Mouse (Mus musculus) embryonic facial prominence, embryonic 11.5 days (tissue): Measurements from ENCODE around the gene Src. TPM values are rescaled to one million over a fixed set of nuclear protein-coding genes. Genes with fewer than 3 reads are reported as not detected.

Experiments
- ATAC-seq: fragments of 200-750 bp; cut with Nextera tagmentation; replicated peaks from 2 replicates; pipeline ENCODE4 v1.8.0; 2017; ENCODE audit warnings: low read depth; ENCODE audit not compliant: insufficient number of reproducible peaks, low FRiP score, low TSS enrichment
- DNase-seq: peaks from one replicate; pipeline ENCODE4 v3.0.0-alpha.2; 2015; ENCODE audit warnings: low spot score
- H3K27ac ChIP-seq: fragments of 300-500 bp; sonication (generic); replicated peaks from 2 replicates; pipeline ENCODE4 v1.5.1; 2014; ENCODE audit warnings: mild to moderate bottlenecking, low read depth, low read length, control low read depth
- H3K27me3 ChIP-seq: fragments of 300-500 bp; sonication (generic); 2 replicates; pipeline ENCODE4 v1.6.1; 2014; ENCODE audit warnings: mild to moderate bottlenecking, low read length, moderate library complexity, mixed read lengths; ENCODE audit not compliant: control insufficient read depth, insufficient read depth
- H3K36me3 ChIP-seq: fragments of 300-500 bp; sonication (generic); replicated peaks from 2 replicates; pipeline ENCODE4 v1.6.1; 2014; ENCODE audit warnings: low read depth, mild to moderate bottlenecking, low read length, moderate library complexity, mixed read lengths; ENCODE audit not compliant: control insufficient read depth, insufficient read depth
- H3K4me1 ChIP-seq: fragments of 300-500 bp; sonication (generic); 2 replicates; pipeline ENCODE4 v1.6.1; 2014; ENCODE audit warnings: low read length, mixed read lengths; ENCODE audit not compliant: control insufficient read depth, insufficient read depth
- H3K4me2 ChIP-seq: fragments of 300-500 bp; sonication (generic); 2 replicates; pipeline ENCODE4 v1.6.1; 2014; ENCODE audit warnings: low read depth, mild to moderate bottlenecking, control low read depth, low read length, moderate library complexity
- H3K4me3 ChIP-seq: fragments of 300-500 bp; sonication (generic); 2 replicates; pipeline ENCODE4 v1.5.1; 2014; ENCODE audit warnings: low read depth, low read length, control low read depth
- H3K9ac ChIP-seq: fragments of 300-500 bp; sonication (generic); replicated peaks from 2 replicates; pipeline ENCODE4 v1.6.1; 2014; ENCODE audit warnings: mild to moderate bottlenecking, control low read depth, low read length
- H3K9me3 ChIP-seq: fragments of 300-500 bp; sonication (generic); replicated peaks from 2 replicates; pipeline ENCODE4 v1.6.1; 2016; ENCODE audit warnings: mild to moderate bottlenecking, low read length, inconsistent platforms, mixed read lengths; ENCODE audit not compliant: control insufficient read depth
- WGBS: fragments of 180-500 bp; shearing (Covaris S2); extraction: QIAGEN DNeasy Blood & Tissue Kit; methylation state at CpG from one replicate; pipeline ENCODE4 v1.1.7; 2014; 5-methylcytosine and 5-hydroxymethylcytosine counted together
- polyA plus RNA-seq: library from polyadenylated mRNA; unstranded; fragments of >200 nt; fragmentation: Nextera tagmentation; extraction: Ambion mirVana; gene quantifications from 2 replicates; pipeline ENCODE4 v1.2.1, GENCODE M21; 2014

The Src gene
- polyA plus RNA-seq, 1 experiment from 2014 or later = 13.9 TPM

DNA sequence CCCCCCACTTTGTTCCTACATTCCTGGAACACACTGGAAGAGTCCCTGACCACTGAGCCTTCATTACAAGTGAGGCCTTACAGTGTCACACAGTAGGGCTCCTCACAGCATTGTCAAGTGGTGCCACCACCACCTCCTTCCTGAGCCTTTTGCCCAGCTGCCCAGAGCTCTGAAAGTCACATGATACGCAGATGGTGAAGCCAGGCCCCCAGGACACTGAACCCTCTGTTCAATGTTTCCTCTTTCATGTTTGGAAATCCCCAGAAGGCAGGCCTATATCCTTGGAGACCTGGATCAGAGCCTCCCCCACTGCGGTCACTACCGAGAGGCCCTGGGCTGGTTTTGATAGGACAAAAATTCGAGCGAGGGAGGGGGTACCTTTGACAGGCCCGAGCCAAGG, 1.0 kb upstream of the Src start:
- Histone ChIP-seq H3K4me2 (no peak overlapping the region), H3K4me3 (no peak overlapping the region), H3K27ac (no peak overlapping the region), H3K27me3 (no peaks in the 10 kb centered on the region), H3K9ac (no peak overlapping the region), H3K36me3 (no peaks in the 10 kb centered on the region), H3K4me1 (no peaks in the 10 kb centered on the region; the same call in none of the 2 replicates), H3K9me3 (no peaks in the 10 kb centered on the region)
- ATAC-seq (no peak), DNase-seq (no peak)
- WGBS = 41% methylated on average over 6 of the region's 6 CpGs

DNA sequence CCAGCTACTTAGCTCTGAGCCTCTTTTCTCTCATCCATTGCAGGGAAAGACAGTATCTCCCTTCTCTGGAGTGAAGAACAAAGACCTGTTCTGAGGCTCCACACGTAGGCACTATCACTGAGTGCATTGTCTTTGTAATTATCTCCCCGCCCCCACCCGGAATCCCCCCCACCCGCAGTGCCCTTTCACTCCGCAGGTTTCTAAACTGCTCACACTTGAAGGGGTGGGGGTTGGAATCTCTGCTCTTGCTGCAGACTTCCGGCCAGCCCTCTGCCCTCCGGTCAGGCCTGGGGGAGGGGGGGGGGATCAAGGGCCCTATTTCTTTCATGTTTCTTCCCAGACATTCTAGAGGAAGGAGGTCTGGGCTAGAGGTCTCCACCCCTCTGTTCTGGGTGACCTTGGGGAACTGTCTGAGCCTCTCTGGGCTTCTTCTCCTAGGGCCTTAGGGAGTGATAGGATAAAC, 396 bp downstream of the Src start:
- Histone ChIP-seq H3K4me3 (no peak overlapping the region), H3K9me3 (no peaks in the 10 kb centered on the region), H3K4me2 (peak overlapping the region; percentile 27; the same call in 1 of the 2 replicates), H3K9ac (peak overlapping the region; percentile 39), H3K27ac (no peak overlapping the region), H3K36me3 (no peaks in the 10 kb centered on the region), H3K27me3 (no peaks in the 10 kb centered on the region), H3K4me1 (no peaks in the 10 kb centered on the region; the same call in none of the 2 replicates)
- ATAC-seq (no peak), DNase-seq (peak; percentile 37)
- 2% methylated on average over 7 of the region's 7 CpGs for whole genome bisulfite sequencing

DNA sequence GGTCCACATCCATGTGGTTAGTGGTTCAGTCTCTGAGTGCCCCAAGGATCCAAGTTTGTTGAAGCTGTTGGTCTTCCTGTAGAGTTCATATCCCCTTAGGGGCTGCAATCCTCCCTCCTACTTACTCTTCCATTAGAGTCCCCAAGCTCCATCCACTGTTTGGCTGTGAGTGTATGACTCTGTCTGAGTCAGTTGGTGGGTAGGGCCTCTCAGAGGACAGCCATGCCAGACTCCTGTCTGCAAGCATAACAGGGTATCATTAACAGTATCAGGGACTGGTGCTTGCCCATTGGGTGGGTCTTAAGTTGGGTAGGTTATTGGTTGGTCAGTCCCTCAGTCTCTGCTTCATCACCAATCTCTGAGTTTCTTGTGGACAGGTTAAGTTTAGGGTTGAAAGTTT, 1.3 kb downstream of the Src start:
- no peaks in the 10 kb centered on the region for H3K27me3 ChIP-seq
- no peak for ATAC-seq
- no peak for DNase-seq
- no peak overlapping the region for H3K9ac ChIP-seq
- no peaks in the 10 kb centered on the region; the same call in none of the 2 replicates for H3K4me1 ChIP-seq
- no peaks in the 10 kb centered on the region for H3K36me3 ChIP-seq
- H3K4me2 ChIP-seq = no peak overlapping the region
- H3K27ac ChIP-seq = no peak overlapping the region
- H3K4me3 ChIP-seq = no peak overlapping the region
- no peaks in the 10 kb centered on the region for H3K9me3 ChIP-seq

- DNase-seq (no peak), ATAC-seq (no peak)
- no peak overlapping the region for H3K9ac ChIP-seq
- no peak overlapping the region for H3K27ac ChIP-seq
- no peak overlapping the region for H3K4me2 ChIP-seq
- H3K4me3 ChIP-seq = no peak overlapping the region
- 87% methylated on average over 4 of the region's 4 CpGs for WGBS
- no peaks in the 10 kb centered on the region for H3K27me3 ChIP-seq
- H3K36me3 ChIP-seq = no peaks in the 10 kb centered on the region
- H3K9me3 ChIP-seq = no peaks in the 10 kb centered on the region
- no peaks in the 10 kb centered on the region; the same call in none of the 2 replicates for H3K4me1 ChIP-seq
These were observed 2.2 kb downstream of the Src start for GRCm38 (mm10) chr2:157420404-157420803.

- Histone ChIP-seq H3K9me3 (no peaks in the 10 kb centered on the region), H3K4me3 (no peak overlapping the region), H3K4me2 (no peak overlapping the region), H3K4me1 (no peaks in the 10 kb centered on the region; the same call in none of the 2 replicates), H3K9ac (no peak overlapping the region; the same call in none of the 2 replicates), H3K36me3 (no peaks in the 10 kb centered on the region), H3K27me3 (no peaks in the 10 kb centered on the region), H3K27ac (no peak overlapping the region; the same call in 1 of the 2 replicates)
- DNase-seq = no peak
- ATAC-seq = no peak
- 54% methylated on average over 11 of the region's 11 CpGs for WGBS
These were observed 3.9 kb downstream of the Src start for GRCm38 (mm10) chr2:157422062-157422655.

GRCm38 (mm10) chr2:157422854-157423705, 4.8 kb downstream of the Src start:
- H3K27me3 ChIP-seq = no peaks in the 10 kb centered on the region
- 0 out of 2 replicates have a peak, but pooled peaks have one; percentile 30 for ATAC-seq
- H3K9ac ChIP-seq = peak overlapping the region; percentile 100
- H3K27ac ChIP-seq = peak overlapping the region; percentile 47; the same call in 1 of the 2 replicates
- H3K4me2 ChIP-seq = peak overlapping the region; percentile 93; the same call in 1 of the 2 replicates
- no peaks in the 10 kb centered on the region; the same call in none of the 2 replicates for H3K4me1 ChIP-seq
- H3K9me3 ChIP-seq = no peaks in the 10 kb centered on the region
- H3K36me3 ChIP-seq = no peaks in the 10 kb centered on the region
- H3K4me3 ChIP-seq = peak overlapping the region; percentile 92
- peak; percentile 63 for DNase-seq
- 41% methylated on average over 11 of the region's 11 CpGs for WGBS

- Histone ChIP-seq H3K36me3 (no peaks in the 10 kb centered on the region), H3K4me3 (peak overlapping the region; percentile 92), H3K27me3 (no peaks in the 10 kb centered on the region), H3K4me1 (no peaks in the 10 kb centered on the region; the same call in 1 of the 2 replicates), H3K9ac (peak overlapping the region; percentile 100), H3K27ac (peak overlapping the region; percentile 90), H3K4me2 (peak overlapping the region; percentile 93), H3K9me3 (no peaks in the 10 kb centered on the region)
- WGBS = 5% methylated on average over 21 of the region's 21 CpGs
- no peak for ATAC-seq
- DNase-seq = peak; percentile 44
These were observed 5.5 kb downstream of the Src start for GRCm38 (mm10) chr2:157423706-157424125.
